Mouse (Mus musculus): Measurements from ENCODE around the gene Atp6v0e.

Atp6v0e gene

GRCm38 (mm10) chr17:26643456-26643855, 19.6 kb upstream of the Atp6v0e start:
- DNase-seq, result no peak

- DNase-seq, result no peak
These were observed 19.0 kb upstream of the Atp6v0e start for GRCm38 (mm10) chr17:26643993-26644392.

- peak; percentile 70 to 72 for DNase-seq
These were observed 18.3 kb upstream of the Atp6v0e start for GRCm38 (mm10) chr17:26644509-26645410.

- DNase-seq, result no peak
These were observed 17.6 kb upstream of the Atp6v0e start for GRCm38 (mm10) chr17:26645411-26645854.

- no peak for DNase-seq
These were observed 15.7 kb upstream of the Atp6v0e start for GRCm38 (mm10) chr17:26647283-26647682.

- DNase-seq, result no peak
These were observed 13.5 kb upstream of the Atp6v0e start for GRCm38 (mm10) chr17:26649565-26649964.

- DNase-seq, result no peak
These were observed 12.3 kb upstream of the Atp6v0e start for GRCm38 (mm10) chr17:26650451-26651363.

GRCm38 (mm10) chr17:26658854-26659572, 4.0 kb upstream of the Atp6v0e start:
- no peak for DNase-seq

GRCm38 (mm10) chr17:26659573-26659915, 3.5 kb upstream of the Atp6v0e start:
- no peak for DNase-seq

GRCm38 (mm10) chr17:26660192-26660912, 2.7 kb upstream of the Atp6v0e start:
- peak; percentile 93 to 94 for DNase-seq

GRCm38 (mm10) chr17:26662204-26662603, 827 bp upstream of the Atp6v0e start:
- DNase-seq, result no peak

- DNase-seq, result no peak
These were observed 2.6 kb downstream of the Atp6v0e start for GRCm38 (mm10) chr17:26665600-26665999.

- no peak for DNase-seq
These were observed 8.2 kb downstream of the Atp6v0e start for GRCm38 (mm10) chr17:26671268-26671667.

- no peak for DNase-seq
These were observed 12.8 kb downstream of the Atp6v0e start for GRCm38 (mm10) chr17:26675845-26676244.

GRCm38 (mm10) chr17:26676252-26676615, 13.2 kb downstream of the Atp6v0e start:
- peak; percentile 96 for DNase-seq

GRCm38 (mm10) chr17:26676616-26677376, 13.8 kb downstream of the Atp6v0e start:
- DNase-seq, result peak; percentile 86 to 88

GRCm38 (mm10) chr17:26677711-26678637, 14.9 kb downstream of the Atp6v0e start:
- DNase-seq, result no peak

GRCm38 (mm10) chr17:26681276-26681675, 18.2 kb downstream of the Atp6v0e start:
- DNase-seq, result no peak

GRCm38 (mm10) chr17:26686334-26687000, 23.4 kb downstream of the Atp6v0e start:
- DNase-seq, result no peak

Data from cerebellum, postnatal 10 days (tissue).